Mouse (Mus musculus) MEL (cell line): ENCODE results near the gene Kif26a.

Experiments
- CHD2 ChIP-seq: IDR thresholded peaks from 2 replicates; pipeline ENCODE4 v1.6.1; 2011; ENCODE audit warnings: low read length, improper control_type of control experiment
- CTCF ChIP-seq, 3 experiments: IDR thresholded peaks in 2 of 3; conservative IDR thresholded peaks in 1 of 3; 2 replicates each; pipeline ENCODE4 v1.5.1; 2011 to 2012; ENCODE audit warnings: low read length in 3 of 3, low read depth in 2 of 3, mild to moderate bottlenecking in 2 of 3, improper control_type of control experiment in 1 of 3, inconsistent platforms in 1 of 3, mixed read lengths in 1 of 3, moderate library complexity in 1 of 3; ENCODE audit not compliant: control insufficient read depth in 1 of 3, insufficient read depth in 1 of 3, poor library complexity in 1 of 3, severe bottlenecking in 1 of 3
- EP300 ChIP-seq, 2 experiments: IDR thresholded peaks; 2 replicates each; pipeline ENCODE4 v1.6.1; 2011; ENCODE audit warnings: improper control_type of control experiment in 2 of 2, low read length in 2 of 2, low read depth in 1 of 2, mild to moderate bottlenecking in 1 of 2
- GATA1 ChIP-seq: IDR thresholded peaks from 2 replicates; pipeline ENCODE4 v1.6.1; 2011; ENCODE audit warnings: low read depth, low read length, improper control_type of control experiment
- TCF12 ChIP-seq: IDR thresholded peaks from 2 replicates; pipeline ENCODE4 v1.6.1; 2014; ENCODE audit warnings: low read depth, mild to moderate bottlenecking, inconsistent platforms, low read length, improper control_type of control experiment, moderate library complexity
- ZMIZ1 ChIP-seq: IDR thresholded peaks from 2 replicates; pipeline ENCODE4 v1.6.1; 2012; ENCODE audit warnings: low read depth, mild to moderate bottlenecking, inconsistent platforms, low read length, improper control_type of control experiment, moderate library complexity

GRCm38 (mm10) chr12:112126931-112127635, 18.9 kb upstream of the Kif26a start:
- TF ChIP-seq GATA1 (no peak), EP300 (IDR thresholded peaks at IDR 0.05; ENCODE audit: low read depth in 1 of 2, low read length in 2 of 2) (no peak), ZMIZ1 (no peak), CTCF (IDR thresholded peaks at IDR 0.05 in 2 of 3, conservative IDR thresholded peaks at IDR 0.05 in 1 of 3; ENCODE audit: control insufficient read depth in 1 of 3, insufficient read depth in 1 of 3, low read depth in 2 of 3, low read length in 3 of 3, poor library complexity in 1 of 3, severe bottlenecking in 1 of 3) (peak in 1 of 3 experiments; percentile 56; a peak in 2 of 6 replicates), CHD2 (no peak), TCF12 (no peak)
